Mouse (Mus musculus): Measurements from ENCODE around the gene Opn4.

Opn4 gene

GRCm38 (mm10) chr14:34562393-34562792 lies 37.5 kb downstream of the Opn4 start:
- no peak for DNase-seq (ENCODE audit: low spot score in 2 of 2)

GRCm38 (mm10) chr14:34561647-34562046 lies 38.3 kb downstream of the Opn4 start:
- DNase-seq (ENCODE audit: low spot score in 2 of 2), result no peak

- no peak for DNase-seq (ENCODE audit: low spot score in 2 of 2)
Observed at GRCm38 (mm10) chr14:34558947-34559346, 41.0 kb downstream of the Opn4 start.

GRCm38 (mm10) chr14:34555211-34555610 lies 44.7 kb downstream of the Opn4 start:
- no peak for DNase-seq (ENCODE audit: low spot score in 2 of 2)

GRCm38 (mm10) chr14:34554047-34554446 lies 45.9 kb downstream of the Opn4 start:
- DNase-seq (ENCODE audit: low spot score in 2 of 2), result no peak

GRCm38 (mm10) chr14:34553470-34553869 lies 46.5 kb downstream of the Opn4 start:
- DNase-seq (ENCODE audit: low spot score in 2 of 2), result no peak

- DNase-seq (ENCODE audit: low spot score in 2 of 2), result no peak
Observed at GRCm38 (mm10) chr14:34552226-34552625, 47.7 kb downstream of the Opn4 start.

GRCm38 (mm10) chr14:34549004-34549671 lies 50.8 kb downstream of the Opn4 start:
- peak; percentile 40 to 67 for DNase-seq (ENCODE audit: low spot score in 2 of 2)

GRCm38 (mm10) chr14:34548391-34549001 lies 51.4 kb downstream of the Opn4 start:
- no peak for DNase-seq (ENCODE audit: low spot score in 2 of 2)

- DNase-seq (ENCODE audit: low spot score in 2 of 2), result no peak
Observed at GRCm38 (mm10) chr14:34544545-34544944, 55.4 kb downstream of the Opn4 start.

GRCm38 (mm10) chr14:34544001-34544400 lies 55.9 kb downstream of the Opn4 start:
- DNase-seq (ENCODE audit: low spot score in 2 of 2), result no peak

GRCm38 (mm10) chr14:34543596-34543995 lies 56.3 kb downstream of the Opn4 start:
- DNase-seq (ENCODE audit: low spot score in 2 of 2), result no peak

GRCm38 (mm10) chr14:34541896-34542295 lies 58.0 kb downstream of the Opn4 start:
- DNase-seq (ENCODE audit: low spot score in 2 of 2), result no peak

- DNase-seq (ENCODE audit: low spot score in 2 of 2), result peak in 1 of 2 experiments; percentile 39
Observed at GRCm38 (mm10) chr14:34540685-34541162, 59.2 kb downstream of the Opn4 start.
